Mouse (Mus musculus) natural killer cell, adult 2 months (primary cell): ENCODE measurements around the gene Ilf2.

Source experiments
- DNase-seq, 2 experiments: peaks; one replicate each; pipeline ENCODE4 v3.0.0; 2022; ENCODE audit warnings: low spot score in 2 of 2

Gene Ilf2

GRCm38 (mm10) chr3:90475831-90476611 lies at the start of gene Ilf2:
Gene Ilf2 (plus strand): TSS chr3:90476126.
- DNase-seq: peak; percentile 94 to 95

GRCm38 (mm10) chr3:90427574-90427973 lies 48.4 kb upstream of the Ilf2 start:
- no peak for DNase-seq

- DNase-seq: no peak
These were observed 47.7 kb upstream of the Ilf2 start for GRCm38 (mm10) chr3:90428186-90428585.

GRCm38 (mm10) chr3:90429576-90429975 lies 46.4 kb upstream of the Ilf2 start:
- no peak for DNase-seq

DNA sequence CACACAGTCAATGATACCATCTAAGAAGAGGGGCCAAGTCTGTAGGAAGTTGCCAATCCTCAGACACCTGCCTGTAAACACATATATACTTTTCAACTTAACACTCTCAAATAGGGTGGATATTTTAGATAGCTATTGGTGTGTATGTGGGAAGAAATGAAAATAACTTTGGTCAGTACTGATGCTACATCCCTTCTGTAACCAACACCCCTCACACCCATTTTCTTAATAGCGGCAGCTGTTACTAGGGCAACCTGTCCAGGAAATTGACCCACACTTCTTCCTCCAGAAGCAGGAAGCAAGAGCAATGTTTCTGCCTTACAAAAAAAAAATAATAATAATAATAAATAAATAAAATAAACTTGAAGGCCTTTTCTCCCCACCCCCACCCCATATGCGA lies 43.6 kb upstream of the Ilf2 start:
- DNase-seq: no peak

DNA sequence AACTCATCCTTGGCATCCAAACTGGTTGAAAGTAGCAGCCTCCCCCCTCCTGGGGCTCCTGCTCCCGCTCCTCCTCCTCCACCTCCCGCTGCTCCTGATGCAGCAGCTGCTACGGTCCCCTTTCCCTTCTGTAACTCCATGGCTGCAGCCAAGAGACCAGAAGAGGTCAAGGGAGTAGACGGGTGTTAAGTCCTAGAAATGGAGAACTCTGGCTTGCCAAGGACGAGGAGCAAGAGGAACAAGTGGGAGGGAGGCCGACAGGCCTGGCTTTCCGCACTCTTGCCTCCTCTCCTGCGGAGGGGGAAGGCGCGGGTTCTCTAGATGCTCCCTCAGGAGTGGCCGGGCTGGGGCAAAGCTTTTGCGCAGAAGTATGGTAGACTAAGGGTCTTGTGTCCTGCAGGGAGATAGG lies 43.1 kb upstream of the Ilf2 start:
- peak in 1 of 2 experiments; percentile 14 for DNase-seq

- DNase-seq: peak; percentile 98 to 99
These were observed 42.4 kb upstream of the Ilf2 start, which contains the start of gene Ints3 for GRCm38 (mm10) chr3:90433381-90434020. Gene Ints3 (minus strand): TSS chr3:90433622.

DNA sequence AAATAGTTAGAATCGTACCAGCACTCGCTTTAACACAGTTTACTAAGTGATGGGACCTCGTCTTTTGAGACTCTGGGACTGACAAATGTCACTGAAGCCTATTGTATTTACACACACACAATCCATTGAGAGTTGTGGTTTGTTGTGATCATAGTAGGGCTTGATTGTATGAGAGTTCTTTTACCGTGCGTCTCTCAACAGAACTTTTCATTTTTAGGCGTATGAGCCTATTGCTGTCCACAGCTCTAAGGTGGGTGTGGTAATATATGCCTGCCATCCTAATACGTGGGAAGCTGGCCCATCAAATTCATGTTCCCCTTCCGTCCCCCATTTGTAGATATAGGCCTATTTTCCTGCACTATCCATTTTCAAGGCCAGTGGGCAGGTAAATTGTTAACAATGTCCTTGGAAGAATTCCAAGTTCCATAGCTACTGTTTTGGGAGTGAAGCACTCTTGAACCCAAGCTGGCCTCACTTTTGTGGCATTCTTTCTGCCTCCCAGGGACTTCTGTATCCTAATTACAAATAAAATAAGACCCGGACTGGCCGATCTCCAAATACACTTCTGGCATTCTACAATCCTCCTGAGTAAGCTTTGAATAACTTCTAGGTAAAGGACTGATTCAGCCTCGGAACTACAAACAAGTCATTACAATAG lies 41.7 kb upstream of the Ilf2 start:
- DNase-seq: no peak

GRCm38 (mm10) chr3:90437131-90437530 lies 38.8 kb upstream of the Ilf2 start:
- DNase-seq: no peak

DNA sequence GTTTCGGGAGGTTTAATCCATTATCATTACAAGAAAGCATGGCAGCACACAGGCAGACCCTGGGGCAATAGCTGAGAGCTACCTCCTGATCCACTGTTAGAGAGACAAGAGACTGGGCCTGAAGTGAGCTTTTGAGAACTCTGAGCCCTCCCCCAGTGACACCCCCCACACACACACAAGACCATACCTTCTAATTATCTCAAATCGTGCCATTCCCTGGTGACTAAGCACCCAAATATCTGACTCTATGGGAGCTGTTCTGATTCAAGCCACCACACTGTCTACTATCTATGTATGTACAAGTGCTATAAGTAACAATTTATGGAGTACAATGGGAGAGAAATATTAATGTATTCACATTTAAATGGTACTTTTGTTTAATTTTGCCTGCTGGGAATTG lies 35.2 kb upstream of the Ilf2 start:
- no peak for DNase-seq

DNA sequence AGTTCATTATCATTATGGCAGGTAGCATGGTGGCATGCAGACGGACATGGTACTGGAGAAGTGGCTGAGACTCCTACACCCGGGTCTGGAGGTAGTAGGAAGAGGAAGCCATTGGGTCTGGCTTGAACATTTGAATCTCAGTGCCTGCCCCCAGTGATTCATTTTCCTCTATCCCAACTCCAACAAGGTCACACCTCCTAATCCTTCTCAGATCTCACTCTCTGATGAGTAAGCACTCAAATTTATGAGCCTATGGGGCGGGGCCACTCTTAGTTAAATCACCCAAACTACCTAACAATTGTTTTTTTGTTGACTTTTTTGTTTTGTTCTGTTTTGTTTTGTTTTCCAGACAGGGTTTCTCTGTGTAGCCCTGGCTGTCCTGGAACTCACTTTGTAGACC lies 31.9 kb upstream of the Ilf2 start:
- no peak for DNase-seq

GRCm38 (mm10) chr3:90445417-90446200 lies 30.3 kb upstream of the Ilf2 start:
- DNase-seq: no peak

DNA sequence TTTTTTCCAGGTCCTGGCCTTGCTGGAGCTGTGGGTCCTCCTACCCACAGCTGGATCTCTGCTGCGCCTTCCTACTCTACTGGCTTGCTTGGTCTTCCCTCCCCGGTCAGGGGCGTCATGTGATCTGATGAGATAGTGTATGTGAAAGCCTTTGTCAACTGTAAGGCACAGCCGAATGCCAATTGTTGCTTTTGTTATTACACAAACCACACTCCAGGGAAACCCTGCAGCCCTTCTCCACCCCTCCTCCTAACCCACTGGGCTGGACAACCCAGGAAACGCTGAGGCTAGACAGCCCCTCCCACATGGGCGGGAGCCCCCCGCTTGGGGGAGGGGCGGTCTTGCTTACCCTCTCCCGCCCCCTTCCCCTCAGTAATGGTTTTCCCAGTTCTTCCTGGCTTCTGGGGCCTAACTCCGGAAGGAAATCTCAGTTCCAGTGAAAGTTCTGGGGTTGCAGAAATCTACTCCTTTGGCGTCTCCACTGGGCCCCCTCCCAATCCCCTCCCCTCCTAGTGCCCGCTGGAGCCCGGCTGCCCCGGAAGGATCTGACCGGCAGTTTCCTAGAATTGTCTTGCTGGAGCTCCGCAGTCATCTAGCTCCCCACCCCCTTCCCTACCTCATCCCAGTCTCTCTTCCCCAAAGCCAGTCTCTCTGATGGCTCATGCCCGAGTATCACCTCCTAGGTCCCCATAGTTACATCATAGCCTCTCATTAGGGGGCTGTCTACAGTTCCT lies 29.4 kb upstream of the Ilf2 start:
- DNase-seq: peak; percentile 24 to 26

DNA sequence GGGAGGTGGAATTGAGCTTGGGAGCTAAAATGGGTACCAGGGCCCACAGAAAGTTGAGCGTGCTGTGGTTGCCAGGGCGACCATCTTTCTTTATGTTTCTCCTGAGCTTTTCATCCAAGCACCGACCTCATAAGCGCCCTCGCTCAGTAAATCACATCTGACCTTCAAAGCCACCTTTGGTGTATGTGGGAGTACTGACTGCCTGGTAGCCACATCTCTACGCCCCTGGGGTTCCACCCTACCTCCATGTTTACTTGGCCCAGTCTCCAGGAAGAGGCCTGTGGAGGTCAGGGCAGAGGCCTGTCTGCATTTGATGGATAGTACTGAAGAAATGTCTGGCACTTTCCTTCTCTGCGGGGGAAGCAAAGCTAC lies 28.8 kb upstream of the Ilf2 start:
- DNase-seq: no peak

DNA sequence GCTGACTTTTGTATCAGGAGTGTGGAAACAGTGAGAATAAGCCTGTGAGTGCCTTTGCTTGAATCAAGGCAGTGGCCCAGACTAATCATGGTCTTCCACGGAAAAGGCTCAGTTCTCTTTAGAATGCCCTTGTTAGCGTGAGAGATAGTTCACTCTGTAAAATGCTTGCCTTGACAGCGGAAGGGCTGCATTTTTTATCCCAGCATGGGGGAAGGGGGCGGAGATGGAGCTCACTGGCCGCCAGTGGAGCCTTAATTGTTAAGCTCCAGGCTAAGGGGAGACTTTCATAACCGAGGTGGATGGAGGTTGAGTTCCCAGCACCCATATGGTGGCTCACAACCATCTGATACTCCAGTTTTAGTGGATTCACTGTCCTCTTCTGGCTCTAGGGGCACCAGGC lies 27.3 kb upstream of the Ilf2 start:
- DNase-seq: no peak

- no peak for DNase-seq
These were observed 25.1 kb upstream of the Ilf2 start for GRCm38 (mm10) chr3:90450874-90451273.

GRCm38 (mm10) chr3:90451396-90452095 lies 24.4 kb upstream of the Ilf2 start:
- no peak for DNase-seq

- DNase-seq: no peak
These were observed 21.0 kb upstream of the Ilf2 start for GRCm38 (mm10) chr3:90454931-90455330.

GRCm38 (mm10) chr3:90459727-90460126 lies 16.2 kb upstream of the Ilf2 start:
- no peak for DNase-seq

DNA sequence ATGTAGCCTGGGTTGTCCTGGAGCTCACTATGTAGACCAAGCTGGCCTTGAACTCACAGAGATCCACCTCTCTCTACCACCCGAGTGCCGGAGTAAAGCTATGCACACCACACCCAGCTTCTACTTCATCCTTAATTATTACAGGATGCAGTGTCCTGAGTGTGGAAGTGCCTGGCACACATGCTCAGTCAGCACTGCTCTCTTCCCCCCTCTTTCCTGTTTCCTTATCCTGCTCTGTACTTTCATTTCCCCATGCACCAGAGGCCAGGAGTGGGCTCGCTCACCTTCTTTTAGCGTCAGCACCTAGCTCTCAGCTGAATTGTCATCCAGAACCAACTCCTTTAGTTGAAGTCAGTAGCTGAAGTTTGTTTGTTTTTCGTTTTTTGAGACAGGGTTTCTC lies 15.6 kb upstream of the Ilf2 start:
- DNase-seq: no peak

GRCm38 (mm10) chr3:90461935-90462334 lies 14.0 kb upstream of the Ilf2 start:
- DNase-seq: no peak
